Mouse (Mus musculus) MEL (cell line): ENCODE data around the gene Arhgap30.

ENCODE experiments used
- CHD2 ChIP-seq: IDR thresholded peaks from 2 replicates; pipeline ENCODE4 v1.6.1; 2011; ENCODE audit warnings: low read length, improper control_type of control experiment
- CTCF ChIP-seq, 3 experiments: IDR thresholded peaks in 2 of 3; conservative IDR thresholded peaks in 1 of 3; 2 replicates each; pipeline ENCODE4 v1.5.1; 2011 to 2012; ENCODE audit warnings: low read length in 3 of 3, low read depth in 2 of 3, mild to moderate bottlenecking in 2 of 3, improper control_type of control experiment in 1 of 3, inconsistent platforms in 1 of 3, mixed read lengths in 1 of 3, moderate library complexity in 1 of 3; ENCODE audit not compliant: control insufficient read depth in 1 of 3, insufficient read depth in 1 of 3, poor library complexity in 1 of 3, severe bottlenecking in 1 of 3
- EP300 ChIP-seq, 2 experiments: IDR thresholded peaks; 2 replicates each; pipeline ENCODE4 v1.6.1; 2011; ENCODE audit warnings: improper control_type of control experiment in 2 of 2, low read length in 2 of 2, low read depth in 1 of 2, mild to moderate bottlenecking in 1 of 2
- SIN3A ChIP-seq: IDR thresholded peaks from 2 replicates; pipeline ENCODE4 v1.6.1; 2012; ENCODE audit warnings: low read length, improper control_type of control experiment, inconsistent platforms

- TF ChIP-seq CTCF (IDR thresholded peaks at IDR 0.05 in 2 of 3, conservative IDR thresholded peaks at IDR 0.05 in 1 of 3; ENCODE audit: control insufficient read depth in 1 of 3, insufficient read depth in 1 of 3, low read depth in 2 of 3, low read length in 3 of 3, poor library complexity in 1 of 3, severe bottlenecking in 1 of 3): no peak
- no peak for TF ChIP-seq CHD2
- TF ChIP-seq SIN3A: no peak
- no peak for TF ChIP-seq EP300 (IDR thresholded peaks at IDR 0.05; ENCODE audit: low read depth in 1 of 2, low read length in 2 of 2)
Measured at GRCm38 (mm10) chr1:171435974-171436373, 47.2 kb downstream of the Arhgap30 start.
